Mouse (Mus musculus): Measurements from ENCODE around the gene Wfdc3. TPM values are rescaled to one million over a fixed set of nuclear protein-coding genes. Genes with fewer than 3 reads are reported as not detected.

The Wfdc3 gene
- polyA plus RNA-seq, 1 experiment from 2014 or later: 2.4 TPM

- peak; percentile 43 for ATAC-seq (ENCODE audit: insufficient read depth)
- Histone ChIP-seq H3K4me1 (replicated peaks) (peaks cover 52% of the 10 kb centered on the region), H3K36me3 (replicated peaks) (peaks cover 35% of the 10 kb centered on the region), H3K4me3 (replicated peaks) (peak overlapping the region; percentile 93), H3K9me3 (replicated peaks) (no peaks in the 10 kb centered on the region), H3K9ac (peak overlapping the region; percentile 53), H3K27ac (replicated peaks) (peak overlapping the region; percentile 94), H3K4me2 (peak overlapping the region; percentile 82), H3K27me3 (peaks cover 36% of the 10 kb centered on the region)
- WGBS (ENCODE audit: insufficient replicate concordance): 12% methylated on average over 5 of the region's 5 CpGs
Measured at GRCm38 (mm10) chr2:164773989-164774364, 28.2 kb upstream of the Wfdc3 start.

GRCm38 (mm10) chr2:164773229-164773988, 27.7 kb upstream of the Wfdc3 start:
- H3K27me3 ChIP-seq: peaks cover 30% of the 10 kb centered on the region
- no peak for ATAC-seq (ENCODE audit: insufficient read depth)
- peak overlapping the region; percentile 53 for H3K9ac ChIP-seq
- WGBS (ENCODE audit: insufficient replicate concordance): 61% methylated on average over 14 of the region's 14 CpGs
- H3K27ac ChIP-seq (replicated peaks): peak overlapping the region; percentile 94
- H3K4me1 ChIP-seq (replicated peaks): peaks cover 56% of the 10 kb centered on the region
- no peaks in the 10 kb centered on the region for H3K9me3 ChIP-seq (replicated peaks)
- peaks cover 36% of the 10 kb centered on the region for H3K36me3 ChIP-seq (replicated peaks)
- H3K4me2 ChIP-seq: peak overlapping the region; percentile 82
- peak overlapping the region; percentile 93 for H3K4me3 ChIP-seq (replicated peaks)

- peak overlapping the region; percentile 82 for H3K4me2 ChIP-seq
- peak overlapping the region; percentile 94 for H3K27ac ChIP-seq (replicated peaks)
- peaks cover 7% of the 10 kb centered on the region; the same call in 1 of the 2 replicates for H3K27me3 ChIP-seq
- no peak for ATAC-seq (ENCODE audit: insufficient read depth)
- peaks cover 58% of the 10 kb centered on the region for H3K36me3 ChIP-seq (replicated peaks)
- 54% methylated on average over 8 of the region's 8 CpGs for WGBS (ENCODE audit: insufficient replicate concordance)
- peak overlapping the region; percentile 98 for H3K9ac ChIP-seq
- H3K4me3 ChIP-seq (replicated peaks): peak overlapping the region; percentile 93
- H3K4me1 ChIP-seq (replicated peaks): peaks cover 67% of the 10 kb centered on the region
- H3K9me3 ChIP-seq (replicated peaks): no peaks in the 10 kb centered on the region
Measured at GRCm38 (mm10) chr2:164771123-164771522, 25.4 kb upstream of the Wfdc3 start.

GRCm38 (mm10) chr2:164770279-164770678, 24.5 kb upstream of the Wfdc3 start:
- H3K27me3 ChIP-seq: 0 out of 2 replicates have a peak, but pooled peaks cover 4% of the 10 kb centered on the region
- peaks cover 67% of the 10 kb centered on the region for H3K36me3 ChIP-seq (replicated peaks)
- peaks cover 69% of the 10 kb centered on the region for H3K4me1 ChIP-seq (replicated peaks)
- peak overlapping the region; percentile 98 for H3K9ac ChIP-seq
- peak overlapping the region; percentile 94 for H3K27ac ChIP-seq (replicated peaks)
- peak; percentile 6; the same call in 1 of the 2 replicates for ATAC-seq (ENCODE audit: insufficient read depth)
- H3K4me2 ChIP-seq: peak overlapping the region; percentile 82
- H3K4me3 ChIP-seq (replicated peaks): peak overlapping the region; percentile 93
- 1% methylated on average over 15 of the region's 15 CpGs for WGBS (ENCODE audit: insufficient replicate concordance)
- H3K9me3 ChIP-seq (replicated peaks): no peaks in the 10 kb centered on the region

- Histone ChIP-seq H3K9ac (peak within 1 kb of the TSS; percentile 98), H3K4me3 (replicated peaks) (peak within 1 kb of the TSS; percentile 93), H3K36me3 (replicated peaks) (peaks cover 75% of the 10 kb centered on the region), H3K9me3 (replicated peaks) (no peaks in the 10 kb centered on the region), H3K4me1 (replicated peaks) (peaks cover 66% of the 10 kb centered on the region), H3K27me3 (no peaks in the 10 kb centered on the region), H3K4me2 (peak within 1 kb of the TSS; percentile 82), H3K27ac (replicated peaks) (peak within 1 kb of the TSS; percentile 94)
- peak; percentile 96 for ATAC-seq (ENCODE audit: insufficient read depth)
- WGBS (ENCODE audit: insufficient replicate concordance): 1% methylated on average over 53 of the region's 53 CpGs
Measured at GRCm38 (mm10) chr2:164769258-164770037, 23.7 kb upstream of the Wfdc3 start, which contains the start of gene Ube2c. Gene Ube2c (plus strand): TSS chr2:164769898.

GRCm38 (mm10) chr2:164767812-164768540, 22.2 kb upstream of the Wfdc3 start:
- Histone ChIP-seq H3K4me3 (replicated peaks) (0 out of 2 replicates have a peak overlapping the region, but pooled peaks have one; percentile 93), H3K4me1 (replicated peaks) (peaks cover 62% of the 10 kb centered on the region), H3K9ac (no peak overlapping the region; the same call in 1 of the 2 replicates), H3K4me2 (peak overlapping the region; percentile 73), H3K36me3 (replicated peaks) (peaks cover 76% of the 10 kb centered on the region), H3K27ac (replicated peaks) (peak overlapping the region; percentile 63), H3K27me3 (no peaks in the 10 kb centered on the region), H3K9me3 (replicated peaks) (no peaks in the 10 kb centered on the region)
- ATAC-seq (ENCODE audit: insufficient read depth): no peak
- WGBS (ENCODE audit: insufficient replicate concordance): 87% methylated on average over 15 of the region's 15 CpGs

GRCm38 (mm10) chr2:164765841-164766240, 20.1 kb upstream of the Wfdc3 start:
- Histone ChIP-seq H3K4me2 (no peak overlapping the region), H3K4me3 (replicated peaks) (no peak overlapping the region), H3K9me3 (replicated peaks) (no peaks in the 10 kb centered on the region), H3K9ac (0 out of 2 replicates have a peak overlapping the region, but pooled peaks have one; percentile 6), H3K36me3 (replicated peaks) (peaks cover 76% of the 10 kb centered on the region), H3K27ac (replicated peaks) (peak overlapping the region; percentile 63), H3K27me3 (no peaks in the 10 kb centered on the region), H3K4me1 (replicated peaks) (peaks cover 62% of the 10 kb centered on the region)
- 81% methylated on average over 3 of the region's 3 CpGs for WGBS (ENCODE audit: insufficient replicate concordance)
- no peak for ATAC-seq (ENCODE audit: insufficient read depth)

GRCm38 (mm10) chr2:164762593-164762992, 16.9 kb upstream of the Wfdc3 start:
- H3K36me3 ChIP-seq (replicated peaks): peaks cover 93% of the 10 kb centered on the region
- H3K27me3 ChIP-seq: no peaks in the 10 kb centered on the region
- peak overlapping the region; percentile 97 for H3K27ac ChIP-seq (replicated peaks)
- peak overlapping the region; percentile 62 for H3K4me2 ChIP-seq
- H3K4me3 ChIP-seq (replicated peaks): no peak overlapping the region
- no peaks in the 10 kb centered on the region for H3K9me3 ChIP-seq (replicated peaks)
- ATAC-seq (ENCODE audit: insufficient read depth): 0 out of 2 replicates have a peak, but pooled peaks have one; percentile 4
- peak overlapping the region; percentile 56 for H3K9ac ChIP-seq
- 77% methylated on average over 7 of the region's 7 CpGs for WGBS (ENCODE audit: insufficient replicate concordance)
- peaks cover 73% of the 10 kb centered on the region for H3K4me1 ChIP-seq (replicated peaks)

GRCm38 (mm10) chr2:164761971-164762370, 16.2 kb upstream of the Wfdc3 start:
- Histone ChIP-seq H3K36me3 (replicated peaks) (peaks cover 93% of the 10 kb centered on the region), H3K4me2 (peak overlapping the region; percentile 62), H3K9me3 (replicated peaks) (no peaks in the 10 kb centered on the region), H3K4me1 (replicated peaks) (peaks cover 77% of the 10 kb centered on the region), H3K27ac (replicated peaks) (peak overlapping the region; percentile 97), H3K4me3 (replicated peaks) (no peak overlapping the region), H3K9ac (peak overlapping the region; percentile 56), H3K27me3 (no peaks in the 10 kb centered on the region)
- ATAC-seq (ENCODE audit: insufficient read depth): peak; percentile 3; the same call in 1 of the 2 replicates
- 81% methylated on average over 4 of the region's 4 CpGs for WGBS (ENCODE audit: insufficient replicate concordance)

- no peaks in the 10 kb centered on the region for H3K27me3 ChIP-seq
- 55% methylated on average over 2 of the region's 2 CpGs for WGBS (ENCODE audit: insufficient replicate concordance)
- H3K27ac ChIP-seq (replicated peaks): peak overlapping the region; percentile 97
- peaks cover 78% of the 10 kb centered on the region for H3K4me1 ChIP-seq (replicated peaks)
- H3K4me2 ChIP-seq: peak overlapping the region; percentile 62
- no peaks in the 10 kb centered on the region for H3K9me3 ChIP-seq (replicated peaks)
- H3K9ac ChIP-seq: peak overlapping the region; percentile 56
- ATAC-seq (ENCODE audit: insufficient read depth): peak; percentile 89
- H3K36me3 ChIP-seq (replicated peaks): peaks cover 93% of the 10 kb centered on the region
- H3K4me3 ChIP-seq (replicated peaks): no peak overlapping the region
Measured at GRCm38 (mm10) chr2:164761502-164761901, 15.8 kb upstream of the Wfdc3 start.
